Mouse (Mus musculus): ENCODE results near the gene Bbs5.
"Not testable (repeated sequence)": the region's sequence is repeated elsewhere in the genome, so short reads cannot be mapped to it uniquely, and the experiment has no call there.

Bbs5 gene

DNA sequence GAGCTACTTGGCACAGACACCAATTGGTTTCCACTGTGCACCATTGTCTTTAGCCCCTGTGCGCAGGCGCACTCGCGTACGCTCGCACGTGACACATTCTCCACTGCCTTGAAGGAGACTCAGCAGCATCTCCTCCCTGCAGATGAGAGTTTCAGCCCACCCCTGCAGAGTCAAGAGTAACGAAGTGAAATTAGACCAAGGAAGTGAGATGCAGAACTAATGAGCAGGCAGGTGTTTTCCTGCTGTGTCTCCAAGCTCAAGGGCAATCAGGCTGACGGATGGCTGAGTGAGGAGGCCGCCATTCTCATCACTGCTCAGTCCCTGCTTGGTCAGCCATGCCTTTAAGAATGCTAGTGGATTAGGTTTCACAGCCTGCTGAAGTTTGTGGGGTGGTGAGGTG is 6.9 kb upstream of the Bbs5 start:
- Histone ChIP-seq H3K27me3 (ENCODE audit: control insufficient read depth, insufficient read depth, low read length, poor library complexity, severe bottlenecking) (no peaks in the 10 kb centered on the region), H3K36me3 (ENCODE audit: control insufficient read depth, insufficient read depth, low read length, poor library complexity, severe bottlenecking) (no peaks in the 10 kb centered on the region)
- DNase-seq (ENCODE audit: low read depth, low spot score) = peak; percentile 48

DNA sequence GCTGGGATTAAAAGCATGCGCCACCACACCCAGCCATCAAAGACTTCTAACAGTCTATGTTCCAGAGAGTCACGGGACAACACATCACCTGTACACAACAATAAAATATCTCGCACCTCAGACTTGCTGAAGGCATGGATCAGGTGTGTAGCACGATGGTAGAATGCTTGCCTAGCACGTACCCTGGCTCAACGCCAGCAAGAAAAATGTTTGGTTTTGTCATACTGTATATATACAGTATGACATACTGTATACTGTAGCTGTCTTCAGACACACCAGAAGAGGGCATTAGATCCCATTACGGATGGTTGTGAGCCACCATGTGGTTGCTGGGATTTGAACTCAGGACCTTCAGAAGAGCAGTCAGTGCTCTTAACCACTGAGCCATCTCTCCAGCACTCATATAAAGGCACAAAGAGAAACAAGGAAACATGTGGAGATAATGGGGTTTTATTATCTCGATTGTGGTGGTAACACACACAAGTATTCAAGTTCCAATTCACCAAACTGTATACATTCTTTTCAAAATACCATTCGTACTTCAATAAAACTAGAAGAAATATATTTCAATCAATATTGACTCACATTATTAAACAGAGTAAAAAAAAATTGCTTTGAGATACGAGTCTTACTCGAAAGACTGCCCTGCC is 1.9 kb upstream of the Bbs5 start:
- Histone ChIP-seq H3K27me3 (ENCODE audit: control insufficient read depth, insufficient read depth, low read length, poor library complexity, severe bottlenecking) (no peaks in the 10 kb centered on the region), H3K36me3 (ENCODE audit: control insufficient read depth, insufficient read depth, low read length, poor library complexity, severe bottlenecking) (no peaks in the 10 kb centered on the region)
- no peak for DNase-seq (ENCODE audit: low read depth, low spot score)

DNA sequence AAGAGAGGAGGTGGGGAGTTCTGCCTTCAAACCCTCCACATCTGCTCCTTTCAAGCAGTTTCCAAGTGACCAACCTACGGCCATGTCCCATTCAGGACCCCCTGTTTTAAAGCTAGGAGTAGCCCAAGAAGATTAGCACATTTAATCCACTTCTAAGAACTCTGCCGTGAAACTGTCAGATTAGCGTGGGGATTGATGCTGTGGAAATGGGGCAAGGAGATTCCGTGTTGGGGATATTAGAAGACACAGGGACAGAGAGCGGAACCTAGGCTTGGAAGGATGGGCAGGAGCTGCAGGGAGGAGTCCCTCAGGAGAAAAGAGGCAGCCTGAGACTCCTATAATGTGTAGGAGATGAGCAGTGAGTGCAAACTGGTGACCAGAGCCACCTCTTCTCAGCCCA is 2.7 kb downstream of the Bbs5 start:
- DNase-seq (ENCODE audit: low read depth, low spot score) = no peak
- H3K27me3 ChIP-seq (ENCODE audit: control insufficient read depth, insufficient read depth, low read length, poor library complexity, severe bottlenecking) = no peaks in the 10 kb centered on the region
- H3K36me3 ChIP-seq (ENCODE audit: control insufficient read depth, insufficient read depth, low read length, poor library complexity, severe bottlenecking) = no peaks in the 10 kb centered on the region

DNA sequence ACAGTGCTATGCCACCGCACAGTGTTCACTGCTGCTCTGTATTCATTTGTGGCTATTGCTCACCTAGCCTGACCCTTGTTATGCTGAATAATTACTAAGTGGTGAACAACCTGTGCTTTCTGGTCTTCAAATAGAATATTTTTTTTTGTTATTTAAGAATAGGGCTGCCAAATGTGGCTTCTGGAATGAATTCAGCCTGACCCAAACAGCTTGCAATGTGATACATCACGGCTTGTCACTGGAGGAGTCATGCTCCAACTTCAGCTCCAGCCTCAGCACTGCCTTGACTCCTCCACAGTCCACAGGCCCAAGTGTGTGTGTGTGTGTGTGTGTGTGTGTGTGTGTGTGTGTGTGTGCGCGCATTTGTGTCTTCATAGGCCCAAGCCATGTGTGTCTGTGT is 12.4 kb downstream of the Bbs5 start:
- H3K36me3 ChIP-seq (ENCODE audit: control insufficient read depth, insufficient read depth, low read length, poor library complexity, severe bottlenecking) = no peaks in the 10 kb centered on the region
- DNase-seq (ENCODE audit: low read depth, low spot score) = no peak
- no peaks in the 10 kb centered on the region for H3K27me3 ChIP-seq (ENCODE audit: control insufficient read depth, insufficient read depth, low read length, poor library complexity, severe bottlenecking)

DNA sequence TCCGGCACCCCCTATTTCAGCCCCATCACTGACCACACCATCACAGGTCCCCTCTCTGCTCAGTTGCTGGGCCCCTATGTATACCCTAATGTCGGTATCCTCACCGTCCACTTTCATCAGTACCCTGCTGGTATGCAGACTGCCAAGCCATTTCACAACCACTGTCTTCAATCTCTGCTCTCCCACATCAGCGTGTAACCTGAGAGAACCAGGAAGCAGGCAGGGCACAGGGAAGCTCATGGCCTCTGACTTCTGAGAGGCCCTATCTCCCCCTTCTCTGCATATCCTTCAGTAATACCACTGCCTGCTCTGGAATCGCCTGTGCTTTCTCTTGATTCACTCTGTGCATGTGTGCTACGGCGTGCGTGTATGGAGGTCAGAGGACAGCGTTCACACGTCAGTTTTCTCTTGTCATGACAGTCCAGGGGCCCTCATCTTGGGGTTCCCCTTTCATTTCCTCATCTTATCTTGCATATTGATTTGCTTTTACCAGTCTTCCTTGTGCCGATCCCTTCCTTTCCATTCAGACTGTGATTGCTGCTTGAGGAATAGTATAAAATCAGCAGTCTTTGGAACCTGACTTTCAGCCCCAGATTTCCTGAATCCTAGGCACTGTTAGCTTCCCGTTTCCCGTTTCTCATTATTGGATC is 17.0 kb downstream of the Bbs5 start:
- Histone ChIP-seq H3K36me3 (ENCODE audit: control insufficient read depth, insufficient read depth, low read length, poor library complexity, severe bottlenecking) (no peaks in the 10 kb centered on the region), H3K27me3 (ENCODE audit: control insufficient read depth, insufficient read depth, low read length, poor library complexity, severe bottlenecking) (no peaks in the 10 kb centered on the region)
- no peak for DNase-seq (ENCODE audit: low read depth, low spot score)

DNA sequence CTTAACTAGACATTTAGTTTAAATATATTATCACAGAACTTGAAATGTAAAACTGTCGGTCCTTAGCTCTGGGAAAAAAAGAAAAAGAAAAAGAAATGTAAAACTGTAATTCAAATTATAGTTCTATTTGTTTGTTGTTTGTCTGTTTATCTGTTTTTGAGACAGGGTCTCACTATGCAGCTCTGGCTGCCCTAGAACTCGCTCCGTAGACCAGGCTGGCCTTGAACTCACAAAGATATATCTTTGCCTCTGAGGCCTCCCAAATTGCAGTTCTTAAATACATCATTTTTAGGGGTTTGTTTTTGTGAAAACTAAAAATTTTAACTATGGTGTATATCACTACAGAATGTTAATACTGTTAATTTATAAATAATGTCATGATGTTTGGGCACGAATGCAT is 20.7 kb downstream of the Bbs5 start:
- DNase-seq (ENCODE audit: low read depth, low spot score) = no peak
- no peaks in the 10 kb centered on the region for H3K27me3 ChIP-seq (ENCODE audit: control insufficient read depth, insufficient read depth, low read length, poor library complexity, severe bottlenecking)
- no peaks in the 10 kb centered on the region for H3K36me3 ChIP-seq (ENCODE audit: control insufficient read depth, insufficient read depth, low read length, poor library complexity, severe bottlenecking)

DNA sequence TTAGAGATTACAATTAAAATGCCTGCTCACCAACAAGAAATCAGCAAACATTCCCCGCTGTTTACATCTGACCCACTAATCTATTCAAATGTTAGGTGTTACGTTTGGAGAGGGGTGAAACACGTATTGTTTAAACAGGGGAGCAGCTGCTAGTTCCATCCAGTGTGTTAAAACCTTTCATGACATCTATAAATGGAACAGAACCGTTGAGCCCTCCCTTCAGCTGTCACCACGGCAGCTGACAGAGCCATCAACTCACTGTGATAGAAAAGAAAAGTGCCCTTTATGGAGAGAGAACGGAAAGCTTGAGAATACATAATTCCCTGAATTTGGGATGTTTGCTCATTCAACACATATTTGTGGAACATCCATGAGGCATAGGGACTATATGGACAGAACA is 21.4 kb downstream of the Bbs5 start:
- no peaks in the 10 kb centered on the region for H3K27me3 ChIP-seq (ENCODE audit: control insufficient read depth, insufficient read depth, low read length, poor library complexity, severe bottlenecking)
- DNase-seq (ENCODE audit: low read depth, low spot score) = no peak
- H3K36me3 ChIP-seq (ENCODE audit: control insufficient read depth, insufficient read depth, low read length, poor library complexity, severe bottlenecking) = no peaks in the 10 kb centered on the region

DNA sequence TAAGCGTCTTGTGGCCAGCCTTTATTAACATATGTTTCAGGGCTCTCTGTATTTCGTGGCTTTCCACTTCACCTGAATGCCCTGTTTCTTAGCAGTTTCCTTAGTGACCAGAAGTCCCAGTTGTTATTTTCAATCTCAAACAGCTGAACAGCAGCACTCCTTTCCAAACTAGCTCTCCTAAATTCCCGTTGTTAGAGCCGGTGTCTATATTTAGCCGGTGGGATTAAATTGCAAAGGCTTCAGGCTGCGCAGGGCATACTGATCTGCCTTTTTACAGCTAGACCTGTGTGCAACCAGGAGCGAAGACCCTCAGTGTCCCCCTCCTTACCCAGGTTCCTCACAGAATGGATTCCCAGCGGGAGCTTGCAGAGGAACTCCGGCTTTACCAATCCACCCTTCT is 22.9 kb downstream of the Bbs5 start, which contains the start of gene Klhl41:
Gene Klhl41 (plus strand): TSS at position 268 of the 400 bp plus-strand sequence.
- DNase-seq (ENCODE audit: low read depth, low spot score) = no peak
- no peaks in the 10 kb centered on the region for H3K36me3 ChIP-seq (ENCODE audit: control insufficient read depth, insufficient read depth, low read length, poor library complexity, severe bottlenecking)
- no peaks in the 10 kb centered on the region for H3K27me3 ChIP-seq (ENCODE audit: control insufficient read depth, insufficient read depth, low read length, poor library complexity, severe bottlenecking)

DNA sequence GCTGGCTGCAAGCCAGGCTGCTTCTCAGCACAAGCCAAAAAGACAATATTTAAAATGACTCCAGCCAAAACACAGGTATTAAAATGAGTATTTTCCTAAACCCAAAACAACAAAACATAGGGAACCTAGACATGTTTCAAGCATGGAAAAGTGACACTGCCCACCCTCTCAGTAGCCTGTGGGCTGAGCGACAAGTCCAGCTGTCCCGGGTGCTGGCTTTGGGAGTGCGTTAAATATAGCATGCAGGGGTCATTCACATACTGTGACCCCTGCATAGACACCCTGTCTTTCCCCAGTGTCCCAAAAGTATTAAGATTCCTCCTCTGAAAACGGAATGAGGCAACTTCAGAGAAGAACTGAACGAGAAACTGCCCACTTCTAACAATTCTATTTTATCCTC is 26.8 kb downstream of the Bbs5 start:
- Histone ChIP-seq H3K36me3 (ENCODE audit: control insufficient read depth, insufficient read depth, low read length, poor library complexity, severe bottlenecking) (no peaks in the 10 kb centered on the region), H3K27me3 (ENCODE audit: control insufficient read depth, insufficient read depth, low read length, poor library complexity, severe bottlenecking) (no peaks in the 10 kb centered on the region)
- no peak for DNase-seq (ENCODE audit: low read depth, low spot score)

DNA sequence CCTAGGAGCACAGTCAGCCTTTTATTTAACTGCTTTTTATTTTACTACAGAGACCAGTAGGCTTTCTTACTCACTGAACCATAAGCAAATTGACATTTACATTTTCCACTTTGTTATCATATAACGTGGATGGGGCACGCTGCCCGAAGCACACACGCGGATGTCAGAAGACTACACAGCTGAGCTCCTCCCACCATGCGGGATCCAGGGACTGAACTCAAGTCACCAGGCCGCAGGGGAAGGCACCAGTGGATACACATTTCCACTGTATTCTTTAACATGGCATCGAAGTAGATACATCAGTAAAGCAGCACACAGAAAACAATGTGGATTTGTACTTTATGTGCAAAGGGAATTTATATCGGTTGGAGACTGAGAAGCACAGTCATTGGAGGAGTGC is 28.3 kb downstream of the Bbs5 start:
- H3K36me3 ChIP-seq (ENCODE audit: control insufficient read depth, insufficient read depth, low read length, poor library complexity, severe bottlenecking) = no peaks in the 10 kb centered on the region
- no peak for DNase-seq (ENCODE audit: low read depth, low spot score)
- H3K27me3 ChIP-seq (ENCODE audit: control insufficient read depth, insufficient read depth, low read length, poor library complexity, severe bottlenecking) = no peaks in the 10 kb centered on the region

DNA sequence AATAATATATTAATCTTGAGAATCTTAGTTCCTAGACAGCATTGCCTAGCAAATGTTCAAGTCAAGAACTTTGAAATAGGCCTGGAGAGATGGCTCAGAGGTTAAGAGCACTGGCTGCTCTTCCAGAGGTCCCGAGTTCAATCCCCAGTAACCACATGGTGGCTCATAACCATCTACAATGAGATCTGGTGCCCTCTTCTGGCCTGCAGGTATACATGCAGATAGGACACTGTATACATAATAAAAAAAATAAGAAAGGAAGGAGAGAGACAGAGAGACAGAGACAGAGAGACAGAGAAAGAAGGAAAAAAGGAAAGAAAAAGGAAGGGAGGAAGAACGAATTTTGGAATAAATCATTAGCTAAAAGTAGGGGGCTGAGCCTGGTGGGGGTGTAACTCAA is 29.7 kb downstream of the Bbs5 start:
- DNase-seq (ENCODE audit: low read depth, low spot score) = peak; percentile 20
- H3K36me3 ChIP-seq (ENCODE audit: control insufficient read depth, insufficient read depth, low read length, poor library complexity, severe bottlenecking) = no peaks in the 10 kb centered on the region

DNA sequence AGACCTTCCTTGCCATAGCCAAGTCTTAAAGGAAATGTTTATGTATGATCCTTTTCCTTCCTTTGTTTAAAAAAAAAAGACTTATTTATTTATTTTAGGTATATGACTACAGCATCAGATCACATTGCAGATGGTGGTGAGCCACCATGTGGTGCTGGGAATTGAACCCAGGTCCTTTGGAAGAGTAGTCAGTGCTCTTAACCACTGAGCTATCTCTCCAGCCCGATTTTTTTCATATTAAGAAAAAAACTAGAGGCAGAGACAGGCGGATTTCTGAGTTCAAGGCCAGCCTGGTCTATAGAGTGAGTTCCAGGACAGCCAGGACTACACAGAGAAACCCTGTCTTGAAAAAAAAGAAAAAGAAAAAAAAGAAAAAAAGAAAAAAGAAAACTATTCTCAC is 30.2 kb downstream of the Bbs5 start:
- H3K27me3 ChIP-seq (ENCODE audit: control insufficient read depth, insufficient read depth, low read length, poor library complexity, severe bottlenecking); DNase-seq (ENCODE audit: low read depth, low spot score); H3K36me3 ChIP-seq (ENCODE audit: control insufficient read depth, insufficient read depth, low read length, poor library complexity, severe bottlenecking): not testable (repeated sequence)

More for the DNA sequence above, 29.7 kb downstream of the Bbs5 start:
- H3K27me3 ChIP-seq (ENCODE audit: control insufficient read depth, insufficient read depth, low read length, poor library complexity, severe bottlenecking) = no peaks in the 10 kb centered on the region

DNA sequence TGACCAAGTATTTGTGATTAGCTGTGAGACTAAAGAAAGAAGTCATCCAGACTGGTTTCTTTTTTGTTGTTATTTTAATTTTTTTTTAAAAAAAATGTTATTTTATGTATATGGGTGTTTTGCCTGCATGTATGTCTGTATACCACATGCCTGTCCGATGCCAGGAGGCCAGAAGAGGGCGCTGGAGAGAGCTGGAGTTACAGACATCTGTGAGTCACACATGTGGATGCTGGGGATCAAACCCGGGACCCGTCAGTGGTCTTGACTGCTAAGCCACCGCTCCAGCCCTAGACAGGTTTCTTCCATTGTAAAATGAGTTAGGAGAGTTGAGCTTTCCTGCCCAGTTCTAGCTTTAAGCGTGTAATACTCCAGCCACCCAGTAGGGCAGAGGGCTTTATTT is 33.0 kb downstream of the Bbs5 start:
- no peaks in the 10 kb centered on the region for H3K27me3 ChIP-seq (ENCODE audit: control insufficient read depth, insufficient read depth, low read length, poor library complexity, severe bottlenecking)
- DNase-seq (ENCODE audit: low read depth, low spot score) = peak; percentile 15
- no peaks in the 10 kb centered on the region for H3K36me3 ChIP-seq (ENCODE audit: control insufficient read depth, insufficient read depth, low read length, poor library complexity, severe bottlenecking)

DNA sequence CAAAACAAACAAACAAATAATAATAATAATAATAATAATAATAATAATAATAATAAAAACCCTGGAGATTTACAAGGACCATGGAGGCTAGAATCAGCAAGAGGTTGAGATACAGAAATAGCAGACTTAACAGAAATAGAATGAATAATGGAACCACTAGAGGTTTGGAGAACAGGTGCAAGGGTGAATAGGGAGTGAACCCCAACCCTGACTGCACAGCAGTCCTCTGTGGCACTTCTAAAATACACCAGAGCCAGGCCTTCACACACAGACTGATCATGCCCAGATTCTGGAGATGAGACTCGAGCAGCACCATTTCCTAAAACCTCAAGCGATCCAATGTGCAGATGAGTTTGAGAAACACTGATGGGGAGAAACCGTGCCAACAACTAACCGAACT is 35.0 kb downstream of the Bbs5 start:
- Histone ChIP-seq H3K36me3 (ENCODE audit: control insufficient read depth, insufficient read depth, low read length, poor library complexity, severe bottlenecking) (no peaks in the 10 kb centered on the region), H3K27me3 (ENCODE audit: control insufficient read depth, insufficient read depth, low read length, poor library complexity, severe bottlenecking) (no peaks in the 10 kb centered on the region)
- no peak for DNase-seq (ENCODE audit: low read depth, low spot score)

DNA sequence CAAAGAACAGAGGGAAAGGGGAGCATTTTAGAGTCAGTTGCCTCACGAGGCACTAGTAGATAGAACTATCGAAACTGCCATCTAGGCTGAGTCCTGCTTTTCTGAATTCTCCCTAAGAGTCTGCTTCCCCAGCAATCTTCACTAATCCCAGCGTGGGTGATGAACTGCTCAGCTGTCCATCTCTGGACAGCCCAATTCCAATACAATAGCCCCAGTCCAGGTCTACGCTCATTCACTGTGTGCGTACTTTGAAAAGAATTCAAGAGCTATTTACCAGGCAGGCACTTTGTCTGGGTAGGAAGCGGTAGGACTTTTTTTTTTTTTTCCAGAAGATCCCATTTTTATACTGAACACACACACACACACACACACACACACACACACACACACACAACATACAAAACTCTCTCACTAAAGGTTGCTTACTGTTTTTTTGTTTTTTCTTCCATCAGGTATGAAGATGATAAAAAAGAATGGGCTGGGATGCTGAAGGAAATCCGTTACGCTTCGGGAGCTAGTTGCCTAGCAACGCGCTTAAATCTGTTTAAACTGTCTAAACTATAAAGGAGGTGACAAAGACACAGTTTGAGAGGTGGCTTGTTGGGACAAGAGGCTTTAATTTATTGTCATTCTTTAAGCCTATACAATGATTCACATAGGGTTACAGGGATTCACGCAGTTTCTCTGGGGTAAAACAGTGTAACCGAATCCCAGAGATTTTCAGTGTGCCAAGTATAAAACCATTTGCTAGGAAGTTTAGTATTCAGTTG is 36.2 kb downstream of the Bbs5 start:
- H3K36me3 ChIP-seq (ENCODE audit: control insufficient read depth, insufficient read depth, low read length, poor library complexity, severe bottlenecking) = no peaks in the 10 kb centered on the region; the same call in 1 of the 2 replicates
- H3K27me3 ChIP-seq (ENCODE audit: control insufficient read depth, insufficient read depth, low read length, poor library complexity, severe bottlenecking) = no peaks in the 10 kb centered on the region
- no peak for DNase-seq (ENCODE audit: low read depth, low spot score)

Data from splenic B cell, adult 2 months (primary cell).